Mouse (Mus musculus): ENCODE data around the gene Scarf2.

DNA sequence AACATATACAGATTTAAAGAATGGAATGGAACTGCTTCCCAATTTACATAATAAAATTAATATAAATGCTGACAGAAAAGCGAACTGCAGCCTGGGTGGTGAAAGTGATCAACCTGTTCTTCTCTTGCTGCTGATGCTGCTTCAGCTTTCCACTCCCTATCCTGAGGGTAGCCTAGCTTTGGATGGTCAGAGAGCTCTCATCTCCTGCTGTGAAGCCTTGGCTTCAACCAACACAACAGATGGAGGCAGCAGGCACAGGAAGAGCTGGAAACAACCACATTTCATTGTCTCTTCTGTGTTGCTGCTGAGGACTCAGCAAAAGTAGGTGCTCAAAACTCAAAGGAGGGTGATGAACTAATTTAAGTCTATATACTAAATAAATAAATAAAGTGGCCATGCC is 54.8 kb downstream of the Scarf2 start:
- TF ChIP-seq CTCF (IDR thresholded peaks at IDR 0.05; ENCODE audit: insufficient read depth, low read length) (no peak), POLR2A (IDR thresholded peaks at IDR 0.05; ENCODE audit: borderline replicate concordance, extremely low read depth, low read depth, low read length) (no peak)

All from lung, adult 2 months (tissue).